Mouse (Mus musculus): Measurements from ENCODE around the gene Man2a2.

DNA sequence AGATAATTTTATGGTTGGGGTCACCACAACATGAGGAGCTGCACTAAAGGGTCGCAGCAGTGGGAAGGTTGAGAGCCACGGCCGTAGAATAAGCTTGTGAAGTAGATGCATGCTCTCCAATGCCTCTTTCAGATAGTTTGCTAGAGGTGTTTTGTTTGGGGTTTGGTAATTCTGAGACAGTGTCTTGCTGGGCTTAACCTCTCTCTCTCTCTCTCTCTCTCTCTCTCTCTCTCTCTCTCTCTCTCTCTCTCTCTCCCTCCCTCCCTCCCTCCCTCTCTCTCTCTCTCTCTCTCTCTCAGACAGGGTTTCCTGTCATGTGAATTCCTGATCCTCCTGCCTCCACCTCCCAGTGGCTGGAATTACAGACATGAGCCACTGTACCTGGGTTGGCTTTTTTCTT, 3.6 kb upstream of the Man2a2 start:
- TF ChIP-seq CTCF (IDR thresholded peaks at IDR 0.05; ENCODE audit: low read depth, low read length) (no peak), POLR2A (IDR thresholded peaks at IDR 0.05; ENCODE audit: borderline replicate concordance, low read depth, low read length) (no peak)

Measured in bone marrow macrophage, adult 2 months (primary cell).